Mouse (Mus musculus) bone marrow macrophage, adult 2 months (primary cell): ENCODE measurements at regions not wholly inside any gene's neighbourhood (a gene's known extent, or its start where the extent isn't known, plus 50 kb on each side); places are given as distances from the start of the nearest gene placed in this dataset.

Experiments used
- CTCF ChIP-seq: IDR thresholded peaks from 2 replicates; pipeline ENCODE4 v1.5.1; 2012; ENCODE audit warnings: low read depth, mild to moderate bottlenecking, low read length, moderate library complexity
- POLR2A ChIP-seq: IDR thresholded peaks from 2 replicates; pipeline ENCODE4 v1.6.1; 2012; ENCODE audit warnings: mild to moderate bottlenecking, low read depth, low read length, borderline replicate concordance

- TF ChIP-seq CTCF = no peak
- TF ChIP-seq POLR2A = no peak
Observed at GRCm38 (mm10) chr14:25225214-25225613, 233.8 kb upstream of the Zmiz1 start.
